Mouse (Mus musculus) ES-Bruce4 (cell line): ENCODE results near the gene Gfm2. TPM values are rescaled to one million over a fixed set of nuclear protein-coding genes. Genes with fewer than 3 reads are reported as not detected.

Experiments used
- H3K27ac ChIP-seq: 2 replicates; pipeline ENCODE4 v1.5.1; 2012; ENCODE audit warnings: low read length, inconsistent platforms; ENCODE audit not compliant: insufficient read depth
- H3K27me3 ChIP-seq: 2 replicates; pipeline ENCODE4 v1.6.1; 2012; ENCODE audit warnings: mild to moderate bottlenecking, low read length, inconsistent platforms; ENCODE audit not compliant: control insufficient read depth, poor library complexity, insufficient read depth, severe bottlenecking
- H3K36me3 ChIP-seq: 2 replicates; pipeline ENCODE4 v1.6.1; 2012; ENCODE audit warnings: inconsistent platforms, mild to moderate bottlenecking, low read length, moderate library complexity; ENCODE audit not compliant: control insufficient read depth, poor library complexity, insufficient read depth, severe bottlenecking
- H3K4me1 ChIP-seq: one replicate; pipeline ENCODE4 v1.8.1; 2011; ENCODE audit warnings: low read length; ENCODE audit not compliant: control insufficient read depth, insufficient read depth
- H3K4me3 ChIP-seq: 2 replicates; pipeline ENCODE4 v1.5.1; 2011; ENCODE audit warnings: low read depth, mild to moderate bottlenecking, low read length
- H3K9ac ChIP-seq: 2 replicates; pipeline ENCODE4 v1.6.1; 2012; ENCODE audit warnings: low read depth, mild to moderate bottlenecking, inconsistent platforms; ENCODE audit not compliant: poor library complexity, severe bottlenecking
- H3K9me3 ChIP-seq: replicated peaks from 2 replicates; pipeline ENCODE4 v1.6.1; 2012; ENCODE audit warnings: mild to moderate bottlenecking, low read length, inconsistent platforms; ENCODE audit not compliant: control insufficient read depth, poor library complexity, insufficient read depth, severe bottlenecking
- CTCF ChIP-seq: IDR thresholded peaks from one replicate; pipeline ENCODE4 v1.8.1; 2011; ENCODE audit warnings: low read depth, low read length
- EP300 ChIP-seq: IDR thresholded peaks from 2 replicates; pipeline ENCODE4 v1.6.1; 2011; ENCODE audit warnings: low read depth, low read length; ENCODE audit not compliant: insufficient read depth
- POLR2A ChIP-seq: IDR thresholded peaks from one replicate; pipeline ENCODE4 v1.8.1; 2011; ENCODE audit warnings: low read length; ENCODE audit not compliant: insufficient read depth
- polyA plus RNA-seq: library from polyadenylated mRNA; stranded (reverse); fragments of >200 nt; gene quantifications from 2 replicates; pipeline ENCODE4 v1.2.4, GENCODE M21; 2011; ENCODE audit warnings: low read depth; ENCODE audit not compliant: missing spikeins, insufficient read depth, insufficient read length

The Gfm2 gene
- polyA plus RNA-seq, 1 experiment = 70.8 TPM

GRCm38 (mm10) chr13:97184656-97185055 is 46.9 kb downstream of the Gfm2 start:
- no peak overlapping the region for H3K27ac ChIP-seq
- no peak for TF ChIP-seq CTCF
- TF ChIP-seq POLR2A = no peak
- TF ChIP-seq EP300 = no peak
- peaks cover 30% of the 10 kb centered on the region for H3K36me3 ChIP-seq
- no peaks in the 10 kb centered on the region for H3K4me1 ChIP-seq
- H3K4me3 ChIP-seq = no peak overlapping the region
- no peak overlapping the region for H3K9ac ChIP-seq
- no peaks in the 10 kb centered on the region for H3K27me3 ChIP-seq
- H3K9me3 ChIP-seq = no peaks in the 10 kb centered on the region

GRCm38 (mm10) chr13:97186346-97186745 is 48.6 kb downstream of the Gfm2 start:
- Histone ChIP-seq H3K36me3 (peaks cover 22% of the 10 kb centered on the region), H3K27me3 (no peaks in the 10 kb centered on the region), H3K9ac (no peak overlapping the region), H3K27ac (no peak overlapping the region), H3K9me3 (no peaks in the 10 kb centered on the region), H3K4me3 (no peak overlapping the region), H3K4me1 (no peaks in the 10 kb centered on the region)
- TF ChIP-seq CTCF (no peak), EP300 (no peak), POLR2A (no peak)

GRCm38 (mm10) chr13:97187693-97188092 is 50.0 kb downstream of the Gfm2 start:
- H3K9me3 ChIP-seq = no peaks in the 10 kb centered on the region
- no peak for TF ChIP-seq CTCF
- no peak for TF ChIP-seq EP300
- no peak for TF ChIP-seq POLR2A
- H3K4me1 ChIP-seq = no peaks in the 10 kb centered on the region
- H3K27me3 ChIP-seq = no peaks in the 10 kb centered on the region
- H3K36me3 ChIP-seq = peaks cover 24% of the 10 kb centered on the region
- H3K27ac ChIP-seq = no peak overlapping the region
- H3K9ac ChIP-seq = no peak overlapping the region
- no peak overlapping the region for H3K4me3 ChIP-seq

DNA sequence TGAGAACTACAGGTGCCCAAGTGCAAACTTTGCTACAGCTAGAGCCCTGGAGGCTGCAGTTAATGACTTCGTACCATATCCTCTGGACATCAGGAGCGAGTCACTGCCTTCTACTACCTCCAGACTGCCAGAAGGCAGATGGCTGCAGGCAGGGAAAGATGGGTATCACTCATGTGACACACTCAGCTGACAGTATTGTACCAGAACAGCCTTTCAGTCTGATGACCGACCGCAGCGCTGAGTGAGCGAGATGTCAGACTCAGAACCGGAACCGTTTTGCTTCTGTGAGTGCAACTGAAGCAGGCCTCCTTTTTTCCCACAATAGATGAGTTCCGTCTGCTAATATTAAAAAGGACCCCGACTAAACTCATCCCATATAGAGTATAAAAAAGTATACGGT is 54.9 kb downstream of the Gfm2 start:
- H3K36me3 ChIP-seq = peaks cover 16% of the 10 kb centered on the region
- no peaks in the 10 kb centered on the region for H3K4me1 ChIP-seq
- H3K27me3 ChIP-seq = no peaks in the 10 kb centered on the region
- H3K4me3 ChIP-seq = no peak overlapping the region
- H3K9me3 ChIP-seq = no peaks in the 10 kb centered on the region
- no peak overlapping the region for H3K27ac ChIP-seq
- TF ChIP-seq EP300 (no peak), POLR2A (no peak)
- no peak overlapping the region for H3K9ac ChIP-seq

DNA sequence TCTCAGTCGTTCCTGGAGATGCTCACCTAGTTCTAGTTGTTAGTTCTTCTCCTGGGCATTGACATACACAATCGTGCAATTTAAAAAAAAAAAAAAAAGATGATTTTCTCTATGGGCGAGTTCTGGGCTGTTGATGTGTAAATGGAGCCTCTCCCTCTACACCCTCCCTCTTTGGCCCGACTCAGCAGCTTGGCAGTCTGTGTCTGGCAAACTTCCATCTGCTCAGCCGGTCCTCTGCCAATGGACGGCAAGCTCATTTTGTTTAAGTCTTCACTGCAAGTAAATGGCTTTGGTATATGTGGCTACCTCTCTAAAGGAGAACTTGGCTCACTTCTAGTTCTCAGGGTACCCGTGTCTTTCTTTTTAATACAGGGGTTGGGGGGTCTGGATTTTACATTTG is 55.7 kb downstream of the Gfm2 start:
- Histone ChIP-seq H3K4me1 (no peaks in the 10 kb centered on the region), H3K9ac (no peak overlapping the region), H3K27ac (no peak overlapping the region), H3K27me3 (no peaks in the 10 kb centered on the region), H3K36me3 (peaks cover 13% of the 10 kb centered on the region), H3K9me3 (no peaks in the 10 kb centered on the region), H3K4me3 (no peak overlapping the region)
- TF ChIP-seq EP300 (no peak), CTCF (no peak), POLR2A (no peak)

GRCm38 (mm10) chr13:97196186-97196924 is 58.6 kb downstream of the Gfm2 start:
- peaks cover 5% of the 10 kb centered on the region; the same call in 1 of the 2 replicates for H3K36me3 ChIP-seq
- H3K27ac ChIP-seq = peak overlapping the region; percentile 58
- TF ChIP-seq CTCF (no peak), EP300 (no peak), POLR2A (no peak)
- H3K9ac ChIP-seq = peak overlapping the region; percentile 60; the same call in 1 of the 2 replicates
- peak overlapping the region; percentile 47 for H3K4me3 ChIP-seq
- H3K27me3 ChIP-seq = no peaks in the 10 kb centered on the region
- no peaks in the 10 kb centered on the region for H3K9me3 ChIP-seq
- no peaks in the 10 kb centered on the region for H3K4me1 ChIP-seq
